Mouse (Mus musculus): Measurements from ENCODE around the gene Cry2.

Gene Cry2

GRCm38 (mm10) chr2:92387646-92388045 is 46.2 kb downstream of the Cry2 start:
- DNase-seq (ENCODE audit: low spot score): no peak

DNA sequence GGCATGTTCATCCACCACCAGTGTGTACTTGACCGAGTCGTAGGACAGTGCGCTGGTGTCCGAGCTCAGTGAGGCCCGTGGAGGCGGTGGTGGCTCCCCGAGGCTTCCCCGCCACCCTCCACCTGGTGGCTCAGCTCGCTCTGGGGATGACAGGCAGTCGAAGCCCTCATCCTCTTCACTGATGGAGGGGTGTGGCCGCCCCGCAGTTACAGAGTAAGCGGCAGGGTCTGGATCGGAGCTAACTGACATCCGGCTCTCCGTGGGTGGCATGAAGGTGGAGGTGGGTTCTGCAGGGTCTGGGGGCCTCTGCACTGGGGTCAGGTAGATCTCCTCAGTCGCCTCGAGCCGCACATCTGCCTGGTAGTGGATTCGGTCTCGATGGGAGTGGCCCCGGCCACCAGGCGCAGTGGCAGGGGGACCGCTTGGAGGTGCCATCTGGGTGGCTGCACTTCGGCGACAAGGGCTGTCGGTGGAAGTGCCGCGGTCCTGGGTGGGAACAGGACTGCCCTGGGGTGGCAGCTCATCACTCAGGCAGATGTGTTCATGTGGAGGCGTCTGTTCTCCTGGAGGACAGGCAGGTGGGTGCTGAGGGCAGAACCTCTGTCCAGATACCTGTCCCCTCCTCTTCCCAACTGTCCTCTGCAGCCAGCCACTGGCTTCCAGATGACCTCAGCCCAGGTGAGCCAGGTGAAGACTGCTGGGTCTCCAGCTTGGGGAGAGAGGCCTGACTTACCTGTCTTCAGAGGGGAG is 46.8 kb downstream of the Cry2 start:
- DNase-seq (ENCODE audit: low spot score): no peak

- no peak for DNase-seq (ENCODE audit: low spot score)
Measured at GRCm38 (mm10) chr2:92385113-92386051, 48.5 kb downstream of the Cry2 start.

- no peak for DNase-seq (ENCODE audit: low spot score)
Measured at GRCm38 (mm10) chr2:92384101-92384500, 49.7 kb downstream of the Cry2 start.

- DNase-seq (ENCODE audit: low spot score): no peak
Measured at GRCm38 (mm10) chr2:92382759-92383158, 51.1 kb downstream of the Cry2 start.

GRCm38 (mm10) chr2:92381901-92382588 is 51.8 kb downstream of the Cry2 start, which contains the start of gene 1700029I15Rik:
Gene 1700029I15Rik, plus strand, starts transcription at chr2:92382538.
- DNase-seq (ENCODE audit: low spot score): no peak

GRCm38 (mm10) chr2:92381161-92381560 is 52.7 kb downstream of the Cry2 start:
- no peak for DNase-seq (ENCODE audit: low spot score)

DNA sequence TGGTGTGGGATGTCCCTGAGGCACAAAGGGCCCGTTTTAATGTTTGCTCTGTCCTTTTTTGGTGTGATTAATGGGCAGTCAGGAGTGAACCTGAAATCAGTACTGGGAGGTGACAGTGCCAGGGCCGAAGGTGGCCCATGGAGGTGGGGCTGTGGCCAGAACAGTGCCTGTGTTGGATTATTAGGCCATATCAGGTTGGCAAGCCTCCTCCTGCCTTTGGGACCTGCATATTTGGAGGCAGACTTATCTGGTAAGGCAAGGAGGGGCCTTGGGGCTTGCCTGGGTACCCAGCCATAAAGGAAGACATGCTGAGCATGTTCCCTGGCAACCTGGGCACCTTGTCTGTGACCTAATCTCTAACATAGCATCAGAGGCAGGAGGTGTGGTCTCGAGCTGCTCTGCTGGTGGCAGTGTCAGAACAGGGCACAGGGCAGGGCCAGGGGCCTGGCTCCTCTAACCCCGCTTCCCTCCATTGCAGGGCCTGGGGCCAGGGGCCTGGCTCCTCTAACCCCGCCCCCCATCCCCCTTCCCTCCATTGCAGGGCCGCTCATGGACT is 53.3 kb downstream of the Cry2 start:
- no peak for DNase-seq (ENCODE audit: low spot score)

GRCm38 (mm10) chr2:92379783-92380494 is 53.9 kb downstream of the Cry2 start:
- no peak for DNase-seq (ENCODE audit: low spot score)

DNA sequence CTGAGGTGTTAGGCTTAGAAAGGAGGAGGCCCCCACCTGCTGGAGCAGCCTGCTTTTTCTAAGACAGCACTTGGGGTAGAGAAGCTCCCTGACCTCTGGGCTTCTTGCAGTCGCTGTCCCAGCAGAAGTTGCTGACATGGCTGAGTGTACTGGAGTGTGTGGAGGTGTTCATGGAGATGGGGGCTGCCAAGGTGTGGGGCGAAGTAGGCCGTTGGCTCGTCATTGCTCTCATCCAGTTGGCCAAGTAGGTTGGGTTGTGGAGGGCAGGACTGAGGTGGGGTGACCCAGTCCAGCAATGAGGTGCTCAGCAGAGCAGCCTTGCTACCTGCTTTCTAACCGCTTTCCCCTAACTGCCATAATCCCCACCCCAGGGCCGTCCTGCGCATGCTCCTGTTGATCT is 56.5 kb downstream of the Cry2 start:
- DNase-seq (ENCODE audit: low spot score): no peak

DNA sequence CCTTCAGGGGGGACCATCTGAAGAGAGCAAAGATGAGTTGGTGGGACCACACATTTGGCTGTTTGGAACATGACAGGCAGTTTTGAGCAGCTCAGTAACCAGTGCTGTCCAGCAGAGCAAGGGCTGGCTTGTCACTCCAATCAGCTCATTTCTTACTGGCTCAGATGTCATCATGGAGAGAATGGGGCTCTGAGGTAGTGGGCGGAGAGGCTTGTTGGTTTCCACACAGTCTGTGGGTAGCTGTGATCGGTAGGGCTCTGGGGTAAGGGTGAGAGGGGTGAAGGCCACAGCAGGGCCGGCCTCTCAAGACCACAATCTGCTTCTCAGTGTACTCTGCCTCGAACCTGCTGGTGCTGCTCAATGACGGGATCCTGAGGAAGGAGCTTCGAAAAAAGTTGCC is 57.5 kb downstream of the Cry2 start:
- DNase-seq (ENCODE audit: low spot score): no peak

- no peak for DNase-seq (ENCODE audit: low spot score)
Measured at GRCm38 (mm10) chr2:92375788-92376187, 58.1 kb downstream of the Cry2 start.

GRCm38 (mm10) chr2:92375099-92375623 is 58.7 kb downstream of the Cry2 start:
- DNase-seq (ENCODE audit: low spot score): peak; percentile 89

DNA sequence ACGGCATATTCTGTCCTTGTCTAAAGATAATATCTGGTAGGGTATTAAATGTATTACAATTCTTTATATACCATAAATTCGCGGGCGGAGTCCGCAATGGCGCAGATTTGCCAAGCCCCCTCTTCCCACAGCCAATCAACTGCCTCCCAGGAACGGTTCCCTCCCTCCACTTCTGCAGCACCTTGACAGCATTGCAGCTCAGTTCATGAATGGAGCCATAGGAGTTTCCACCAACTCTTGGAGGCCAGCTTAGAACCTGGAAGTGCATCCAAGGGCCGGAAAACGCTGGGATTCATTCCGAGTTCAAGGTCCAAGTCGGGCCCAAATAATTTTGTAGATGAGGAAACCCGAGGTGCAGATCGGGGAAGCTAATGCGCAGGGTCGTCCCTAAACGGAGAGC is 59.3 kb downstream of the Cry2 start, which contains the start of the genes Pex16 and Large2:
Pex16 (plus strand) TSS at position 163 of the 400 bp plus-strand sequence.
Large2 (minus strand) TSS at position 356 of the 400 bp plus-strand sequence.
- no peak for DNase-seq (ENCODE audit: low spot score)

DNA sequence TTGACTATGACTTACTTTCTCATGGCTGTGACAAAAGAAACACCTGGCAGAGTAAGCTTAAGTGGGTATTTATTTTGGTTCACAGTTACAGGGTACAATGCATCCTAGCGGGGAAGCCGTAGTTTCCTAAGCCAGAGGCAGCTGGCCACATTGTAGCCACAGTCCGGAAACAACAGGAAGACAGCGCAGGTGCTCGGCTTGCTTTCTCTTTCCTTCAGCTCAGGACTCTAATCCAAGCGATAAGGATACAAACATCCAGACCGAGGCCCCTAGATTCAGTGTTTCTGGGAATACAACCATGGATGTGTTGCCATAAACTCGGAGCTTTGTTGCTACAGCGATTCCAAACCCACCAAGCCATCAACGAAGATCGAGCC is 60.4 kb downstream of the Cry2 start:
- no peak for DNase-seq (ENCODE audit: low spot score)

DNA sequence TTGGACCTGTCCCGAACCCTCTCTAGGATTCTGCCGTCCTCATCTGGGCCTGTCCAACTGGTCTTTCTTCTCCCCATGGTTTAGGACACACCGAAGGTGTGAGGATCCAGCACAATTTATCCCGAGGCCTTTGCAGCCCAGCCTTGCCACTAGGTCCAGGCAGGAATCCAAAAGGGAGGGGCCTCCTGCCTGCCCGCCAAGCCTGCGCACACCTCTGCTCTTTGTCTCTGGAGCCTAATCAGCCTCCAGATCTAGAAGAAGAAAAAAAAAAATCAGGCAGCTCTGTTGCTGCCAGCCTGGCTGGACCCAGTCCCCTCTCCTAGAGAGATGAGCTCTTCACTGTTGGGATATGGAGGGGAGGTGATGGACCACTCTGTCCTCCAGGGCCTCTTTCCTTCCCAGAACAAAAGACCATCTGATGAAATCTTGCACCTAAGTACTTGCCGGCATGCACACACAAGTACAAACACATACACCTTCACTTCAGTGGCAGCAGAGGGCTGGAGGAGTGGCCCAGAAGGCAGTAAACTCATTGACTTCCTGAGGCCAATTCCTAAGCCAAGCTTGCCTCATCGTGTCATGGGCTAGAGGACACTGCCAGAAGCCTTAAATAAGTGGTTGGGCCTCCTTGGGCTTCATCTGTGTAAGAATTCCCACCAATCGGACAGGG is 60.9 kb downstream of the Cry2 start:
- DNase-seq (ENCODE audit: low spot score): peak; percentile 33

- no peak for DNase-seq (ENCODE audit: low spot score)
Measured at GRCm38 (mm10) chr2:92371971-92372690, 61.7 kb downstream of the Cry2 start.

GRCm38 (mm10) chr2:92370821-92371805 is 62.7 kb downstream of the Cry2 start:
- DNase-seq (ENCODE audit: low spot score): peak; percentile 74

DNA sequence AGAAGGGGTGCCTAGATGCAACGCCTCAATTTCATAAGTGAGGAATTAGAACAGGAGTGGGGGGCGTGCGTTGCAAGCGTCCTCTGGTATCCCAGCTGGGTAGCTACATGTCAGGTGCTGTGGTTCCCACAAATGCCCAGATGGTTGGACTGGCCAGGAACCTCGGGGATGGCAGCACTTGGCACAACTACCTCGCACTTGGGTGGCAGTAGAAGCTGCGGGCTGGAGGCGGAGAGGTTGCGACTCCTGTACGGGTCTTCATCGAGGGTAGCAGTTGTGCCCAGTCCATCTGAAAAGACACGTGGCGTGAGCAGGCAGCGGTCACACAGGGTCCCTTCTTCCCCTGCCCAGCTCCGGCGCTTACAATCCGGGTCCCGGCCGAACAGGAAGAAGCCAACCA is 63.5 kb downstream of the Cry2 start:
- no peak for DNase-seq (ENCODE audit: low spot score)
